Mouse (Mus musculus) liver, adult 2 months (tissue): ENCODE results near the gene Fam57b.

Source experiments
- CTCF ChIP-seq: fragments of 200-500 bp; IDR thresholded peaks from 2 replicates; pipeline ENCODE4 v1.5.1; 2011; ENCODE audit warnings: low read depth, low read length, control low read depth
- POLR2A ChIP-seq: fragments of 200-500 bp; IDR thresholded peaks from 2 replicates; pipeline ENCODE4 v1.6.1; 2011; ENCODE audit warnings: low read length, control low read depth; ENCODE audit not compliant: insufficient read depth; ENCODE audit errors: extremely low read depth

DNA sequence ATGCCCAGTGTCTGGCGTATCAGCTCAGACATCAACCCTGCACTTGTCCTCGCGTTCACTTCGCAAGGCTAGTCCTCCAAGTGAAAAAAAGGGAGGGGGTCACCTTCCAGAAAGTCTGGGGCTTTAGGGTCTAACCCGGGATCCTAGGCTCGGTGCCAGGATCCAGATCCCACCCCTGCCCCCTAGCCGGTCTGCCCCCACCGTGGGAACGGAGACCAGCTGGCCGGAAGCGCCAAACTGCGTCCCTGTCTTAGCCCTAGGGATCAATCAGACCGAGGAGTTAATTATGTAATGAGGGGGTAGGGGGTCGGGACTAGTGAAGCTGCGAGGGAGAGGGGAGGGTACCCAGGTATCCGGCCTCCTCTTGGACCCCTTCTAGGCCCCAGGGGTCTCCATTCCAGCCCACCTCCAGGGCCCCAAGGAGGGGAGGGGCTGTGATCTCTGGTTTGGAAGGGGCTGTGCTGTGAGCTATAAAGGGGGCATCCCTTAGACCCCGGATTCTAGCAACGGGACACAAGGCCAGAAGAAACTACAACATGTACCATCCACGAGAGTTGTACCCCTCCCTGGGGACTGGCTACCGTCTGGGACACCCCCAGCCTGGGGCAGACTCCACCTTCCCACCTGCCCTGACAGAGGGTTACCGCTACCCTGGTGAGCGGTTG lies 16.4 kb upstream of the Fam57b start, which contains the start of gene Tbx6:
- no peak for TF ChIP-seq CTCF
- TF ChIP-seq POLR2A, result no peak
